ENCODE assay signal across 9 mouse cellular contexts in genomic region chr12:54405066-54405465, GRCm38 (mm10).
A peak's percentile ranks its signal among the peaks of the same experiment; 100 is the strongest.
DNase-seq lines count a peak whose midpoint lies in the region; ATAC-seq and TF ChIP-seq lines count a peak whose summit lies in the region.
"Had no signal": no experiment of that assay in that cellular context is flagged by ENCODE, and none has a peak within 500 bp of the region (broad histone marks: within the 10 kb centered on the region; RNA-seq: fewer than 3 reads in every experiment).

No protein-coding gene starts in this region.

- H3K36me3 ChIP-seq in hindbrain, embryonic 15.5 days = no peaks in the 10 kb centered on the region
- no peaks in the 10 kb centered on the region for H3K36me3 ChIP-seq in hindbrain, embryonic 12.5 days
- no peaks in the 10 kb centered on the region for H3K36me3 ChIP-seq in liver, adult 2 months (ENCODE audit: control insufficient read depth, insufficient read depth, low read length)

- no peak overlapping the region for H3K4me3 ChIP-seq in hindbrain, embryonic 15.5 days
- no peak overlapping the region for H3K4me3 ChIP-seq in hindbrain, embryonic 12.5 days
- H3K4me3 ChIP-seq in liver, adult 2 months (ENCODE audit: insufficient read depth, low read depth, low read length) = no peak overlapping the region

- H3K27me3 ChIP-seq in hindbrain, embryonic 15.5 days = no peaks in the 10 kb centered on the region
- no peaks in the 10 kb centered on the region for H3K27me3 ChIP-seq in hindbrain, embryonic 12.5 days
- no peaks in the 10 kb centered on the region for H3K27me3 ChIP-seq in liver, adult 2 months (ENCODE audit: control insufficient read depth, insufficient read depth, low read length)
- H3K27me3 ChIP-seq: Patski had no signal

- TF ChIP-seq POLR2A in liver, adult 2 months (IDR thresholded peaks at IDR 0.05; ENCODE audit: extremely low read depth, insufficient read depth, low read length) = no peak

- H3K9ac ChIP-seq in hindbrain, embryonic 15.5 days = no peak overlapping the region
- no peak overlapping the region for H3K9ac ChIP-seq in hindbrain, embryonic 12.5 days
- no peak overlapping the region for H3K9ac ChIP-seq in liver, adult 2 months (ENCODE audit: low read depth, low read length)

- H3K79me2 ChIP-seq in liver, adult 2 months (ENCODE audit: control insufficient read depth, insufficient read depth, low read length) = no peaks in the 10 kb centered on the region

- H3K4me1 ChIP-seq in hindbrain, embryonic 15.5 days (replicated peaks) = peaks cover 6% of the 10 kb centered on the region
- peaks cover 6% of the 10 kb centered on the region for H3K4me1 ChIP-seq in hindbrain, embryonic 12.5 days
- no peaks in the 10 kb centered on the region for H3K4me1 ChIP-seq in liver, adult 2 months (ENCODE audit: control insufficient read depth, insufficient read depth, low read length)

- no peaks in the 10 kb centered on the region for H3K9me3 ChIP-seq in hindbrain, embryonic 15.5 days
- H3K9me3 ChIP-seq in hindbrain, embryonic 12.5 days (replicated peaks) = no peaks in the 10 kb centered on the region

- peak; percentile 30 to 69 for DNase-seq in adrenal gland, adult (ENCODE audit: inconsistent age in 2 of 2, low spot score in 1 of 2)
- DNase-seq in frontal cortex, postnatal 14 days (ENCODE audit: low spot score in 2 of 2) = peak; percentile 26 to 30
- DNase-seq in heart, postnatal 4 days = peak; percentile 69
- peak; percentile 82 for DNase-seq in liver, adult 2 months (ENCODE audit: extremely low read depth, low read depth, low spot score)
- DNase-seq in MN1 (ENCODE audit: low spot score) = no peak

- no peak for ATAC-seq in hindbrain, embryonic 15.5 days (ENCODE audit: low FRiP score, low read depth)
- no peak for ATAC-seq in hindbrain, embryonic 12.5 days (ENCODE audit: low FRiP score)
- peak; percentile 83 for ATAC-seq in monocyte, adult 5-6 weeks (replicated peaks; ENCODE audit: insufficient number of reproducible peaks, low FRiP score, low TSS enrichment, poor library complexity, severe bottlenecking)
- ATAC-seq: Patski had no signal

- TF ChIP-seq CTCF in liver, adult 2 months (IDR thresholded peaks at IDR 0.05; ENCODE audit: low read depth, low read length) = no peak

- WGBS in hindbrain, embryonic 15.5 days = 63% methylated on average over 14 of the region's 14 CpGs
- whole genome bisulfite sequencing in hindbrain, embryonic 12.5 days = 70% methylated on average over 14 of the region's 14 CpGs
- 44% methylated on average over 14 of the region's 14 CpGs for WGBS in liver, adult 2 months

- peak overlapping the region; percentile 17; the same call in 1 of the 2 replicates for H3K4me2 ChIP-seq in hindbrain, embryonic 15.5 days
- H3K4me2 ChIP-seq in hindbrain, embryonic 12.5 days (replicated peaks) = no peak overlapping the region

- H3K27ac ChIP-seq in hindbrain, embryonic 15.5 days (replicated peaks) = no peak overlapping the region
- H3K27ac ChIP-seq in hindbrain, embryonic 12.5 days = no peak overlapping the region
- no peak overlapping the region for H3K27ac ChIP-seq in liver, adult 2 months (replicated peaks; ENCODE audit: insufficient read depth, low read depth, low read length)
